Mouse (Mus musculus): Measurements from ENCODE around the gene Rab22a. TPM values are rescaled to one million over a fixed set of nuclear protein-coding genes. Genes with fewer than 3 reads are reported as not detected.
A peak's percentile ranks its signal among the peaks of the same experiment; 100 is the strongest.

Rab22a gene
- total RNA-seq, 2 experiments from 2014 or later = 27.1 to 27.8 TPM

- DNase-seq = no peak
These were observed 62.8 kb downstream of the Rab22a start for GRCm38 (mm10) chr2:173722251-173722857.

DNA sequence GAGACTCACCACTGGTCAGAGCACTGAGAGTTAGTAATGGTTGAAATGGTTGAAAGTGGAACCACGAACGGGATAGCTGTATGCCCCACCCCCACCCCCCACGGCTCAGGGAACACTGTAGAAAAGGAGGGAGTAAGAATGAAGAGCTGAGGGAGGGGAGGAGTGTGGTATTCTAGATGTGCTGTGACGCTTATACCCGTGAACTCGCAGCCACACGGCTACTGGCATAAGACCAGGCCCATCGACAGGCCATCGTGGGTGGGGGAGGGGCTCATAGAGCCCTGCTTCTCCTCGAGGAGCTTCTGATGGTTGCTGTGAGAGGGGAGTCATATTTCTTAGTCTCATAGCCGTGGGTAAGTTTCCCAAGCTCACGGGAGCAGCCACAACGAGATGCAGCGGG is 64.8 kb downstream of the Rab22a start:
- DNase-seq = no peak

GRCm38 (mm10) chr2:173724940-173725807 is 65.6 kb downstream of the Rab22a start:
- DNase-seq = no peak

DNA sequence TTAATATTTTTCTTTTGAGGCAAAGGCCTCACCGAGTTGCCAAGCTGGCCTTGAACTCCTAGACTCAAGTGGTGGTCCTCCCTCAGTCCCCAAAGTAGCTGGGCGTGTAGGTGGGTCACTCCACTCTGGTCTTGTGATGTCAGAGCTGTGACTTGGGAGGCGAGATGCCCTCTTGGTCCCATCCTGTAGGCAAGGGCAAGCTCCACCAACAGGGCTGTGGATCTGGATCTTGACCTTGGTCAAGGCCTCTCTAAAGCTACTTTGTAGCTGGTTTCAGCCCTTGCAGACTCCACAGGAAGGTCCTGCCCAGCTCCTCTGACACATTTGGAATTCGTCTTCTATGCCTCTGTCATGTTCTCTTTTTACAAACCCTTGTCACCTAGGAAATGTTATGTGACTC is 66.3 kb downstream of the Rab22a start:
- DNase-seq = no peak

DNA sequence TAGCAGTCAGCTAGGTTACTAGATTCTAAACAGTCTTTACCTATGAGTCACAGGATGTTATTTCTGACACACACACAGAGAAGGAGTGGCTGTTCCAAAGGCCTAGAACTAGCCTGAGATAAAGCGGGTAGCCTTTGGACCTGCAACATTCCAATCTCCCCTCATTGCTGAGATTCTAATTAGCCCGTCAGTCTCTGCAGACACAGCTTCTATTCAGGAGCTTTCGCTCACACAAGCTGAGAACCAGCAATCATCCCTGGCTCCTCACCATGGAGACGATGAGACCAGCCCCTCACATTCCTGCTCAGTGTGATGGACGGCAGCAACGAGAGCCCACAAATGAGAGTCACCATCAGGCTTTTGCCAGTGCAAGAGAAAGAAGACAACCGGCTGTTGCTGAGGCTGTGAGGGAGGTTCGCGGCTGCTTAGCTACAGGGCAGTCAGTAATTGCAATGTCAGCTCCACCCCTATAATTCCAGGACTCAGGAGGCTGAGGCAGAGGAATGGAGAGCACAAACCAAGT is 70.9 kb downstream of the Rab22a start:
- DNase-seq = peak in 1 of 2 experiments; percentile 31

DNA sequence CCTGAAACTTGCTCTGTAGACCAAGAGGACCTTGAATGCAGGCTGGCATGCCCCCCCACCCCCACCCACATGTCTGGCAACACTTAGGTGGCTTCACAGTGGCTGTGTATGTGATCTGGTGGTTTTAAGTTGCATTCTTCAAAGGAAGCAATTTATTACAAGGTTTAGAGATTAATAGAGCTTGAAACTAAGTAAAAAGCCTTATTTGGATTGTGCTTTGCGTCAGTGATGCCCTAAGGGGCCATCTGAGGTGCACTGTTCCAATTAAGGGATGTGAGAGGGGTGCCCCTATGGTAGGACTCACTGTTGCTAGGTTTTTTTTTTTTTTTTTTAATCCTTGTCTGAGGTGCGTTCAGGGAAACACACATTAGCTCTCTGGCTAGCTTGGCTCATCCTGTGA is 74.9 kb downstream of the Rab22a start:
- DNase-seq = no peak

DNA sequence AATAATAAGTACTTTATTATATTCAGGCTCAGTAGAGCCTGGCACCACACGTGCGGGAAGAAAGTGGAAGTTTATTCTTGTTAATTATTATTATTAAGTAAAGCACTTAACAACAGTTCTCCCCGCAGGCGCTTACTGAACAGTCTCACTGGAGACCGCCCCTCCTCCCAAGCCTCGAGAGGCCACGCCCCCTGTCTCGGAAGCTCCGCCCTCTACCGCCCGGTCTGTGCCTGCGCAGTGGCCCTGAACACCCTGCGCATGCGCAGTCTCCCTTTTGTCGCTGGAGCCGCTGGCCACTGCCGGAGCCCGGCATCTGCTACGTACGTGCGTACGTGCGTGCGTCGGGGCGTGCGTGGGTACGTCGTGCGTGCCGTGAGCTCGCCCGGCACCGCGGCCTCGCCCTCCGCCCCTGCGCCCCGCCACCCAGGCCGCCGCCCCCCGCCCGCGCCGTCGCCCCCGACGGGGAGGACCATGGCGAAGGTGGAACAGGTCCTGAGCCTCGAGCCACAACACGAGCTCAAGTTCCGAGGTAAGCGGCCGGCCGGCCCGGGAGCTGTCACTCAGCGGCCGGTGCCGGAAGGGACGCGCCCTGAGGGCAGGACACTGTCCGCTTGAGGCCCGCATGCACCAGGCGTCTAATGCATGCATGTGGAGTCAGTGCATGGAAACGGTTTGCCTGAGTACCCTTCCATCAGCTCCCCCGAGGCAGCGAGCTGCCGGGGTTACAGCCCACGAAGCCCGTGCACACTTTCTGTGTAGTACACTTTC is 77.8 kb downstream of the Rab22a start, which contains the start of gene Vapb:
TSS of gene Vapb (plus strand) at position 290 of the 768 bp plus-strand sequence.
- DNase-seq = peak; percentile 99

DNA sequence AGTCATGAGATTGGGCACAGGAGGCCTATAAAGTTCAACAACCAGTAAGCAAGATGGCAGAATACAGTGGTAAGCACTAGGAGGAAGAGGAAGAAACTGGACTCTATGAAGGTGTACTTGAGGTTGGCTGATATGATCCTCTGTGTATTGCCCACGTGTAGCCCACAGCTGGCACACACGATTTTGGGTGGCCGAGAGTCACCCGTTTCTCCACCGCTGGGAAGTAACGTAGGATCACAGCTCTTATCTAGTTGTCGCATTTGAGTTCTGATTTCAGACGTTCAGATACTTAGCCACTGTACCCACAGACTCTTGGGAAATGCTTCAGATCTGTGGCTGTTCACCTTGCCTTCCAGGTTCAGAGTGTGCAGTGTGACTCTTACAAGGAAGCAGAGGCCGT is 78.7 kb downstream of the Rab22a start:
- DNase-seq = no peak

GRCm38 (mm10) chr2:173739107-173739506 is 79.5 kb downstream of the Rab22a start:
- DNase-seq = no peak

- DNase-seq = no peak
These were observed 82.5 kb downstream of the Rab22a start for GRCm38 (mm10) chr2:173742090-173742489.

DNA sequence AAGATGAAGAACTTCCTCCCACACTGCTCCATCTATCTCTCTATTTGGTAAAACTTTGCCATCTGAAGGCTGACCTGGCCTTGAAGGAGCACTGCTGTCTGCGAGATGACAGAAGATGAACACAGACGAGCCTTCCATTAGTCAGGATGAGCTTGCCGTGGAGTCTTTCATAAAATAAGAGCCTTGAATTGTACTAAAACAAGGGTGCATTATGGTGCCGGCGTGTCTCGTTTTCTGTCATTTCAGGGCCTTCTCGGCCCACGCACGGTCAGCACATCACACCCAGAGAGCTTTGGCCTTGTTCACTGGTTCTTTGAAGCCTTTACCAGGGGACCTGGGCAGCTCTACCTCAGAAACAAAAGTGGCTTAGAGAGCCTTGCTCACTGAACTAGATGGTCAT is 83.2 kb downstream of the Rab22a start:
- DNase-seq = no peak

DNA sequence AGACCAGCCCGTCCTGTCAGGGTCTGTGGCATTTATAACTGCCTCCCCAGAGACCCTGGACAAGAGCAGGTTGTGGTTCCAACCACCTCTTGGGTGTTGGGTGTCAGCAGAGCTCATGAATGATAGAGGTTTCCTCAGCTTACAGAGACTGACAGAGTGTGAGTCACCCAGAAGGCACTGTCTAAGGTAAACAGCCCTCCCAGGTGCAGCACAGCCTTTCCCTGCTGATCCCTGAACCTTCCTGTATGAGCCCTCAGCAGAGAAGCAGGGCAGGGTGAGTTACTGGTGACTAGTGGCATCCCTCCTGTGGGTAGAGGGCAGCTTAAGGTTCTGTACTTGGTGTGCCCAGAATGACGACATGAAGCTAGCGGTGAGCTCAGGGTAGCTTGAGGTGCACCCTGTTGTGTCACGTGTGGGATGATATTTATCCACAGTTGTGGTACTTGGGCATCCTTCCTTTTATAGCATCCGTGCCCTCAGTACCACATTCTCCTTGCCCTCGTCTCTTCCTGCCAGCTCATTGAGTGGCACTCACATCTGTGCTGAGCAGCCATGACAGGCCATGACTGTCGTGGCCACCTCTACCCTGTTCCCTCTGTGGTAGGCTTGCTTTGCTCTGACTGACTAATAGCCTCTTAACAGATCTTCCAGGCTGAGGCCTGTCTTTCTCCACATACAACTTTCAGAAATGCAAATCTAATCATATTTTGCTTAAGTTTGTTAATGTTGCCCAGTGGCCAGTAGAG is 84.7 kb downstream of the Rab22a start:
- no peak for DNase-seq

- DNase-seq = no peak
These were observed 89.5 kb downstream of the Rab22a start for GRCm38 (mm10) chr2:173748961-173749659.

DNA sequence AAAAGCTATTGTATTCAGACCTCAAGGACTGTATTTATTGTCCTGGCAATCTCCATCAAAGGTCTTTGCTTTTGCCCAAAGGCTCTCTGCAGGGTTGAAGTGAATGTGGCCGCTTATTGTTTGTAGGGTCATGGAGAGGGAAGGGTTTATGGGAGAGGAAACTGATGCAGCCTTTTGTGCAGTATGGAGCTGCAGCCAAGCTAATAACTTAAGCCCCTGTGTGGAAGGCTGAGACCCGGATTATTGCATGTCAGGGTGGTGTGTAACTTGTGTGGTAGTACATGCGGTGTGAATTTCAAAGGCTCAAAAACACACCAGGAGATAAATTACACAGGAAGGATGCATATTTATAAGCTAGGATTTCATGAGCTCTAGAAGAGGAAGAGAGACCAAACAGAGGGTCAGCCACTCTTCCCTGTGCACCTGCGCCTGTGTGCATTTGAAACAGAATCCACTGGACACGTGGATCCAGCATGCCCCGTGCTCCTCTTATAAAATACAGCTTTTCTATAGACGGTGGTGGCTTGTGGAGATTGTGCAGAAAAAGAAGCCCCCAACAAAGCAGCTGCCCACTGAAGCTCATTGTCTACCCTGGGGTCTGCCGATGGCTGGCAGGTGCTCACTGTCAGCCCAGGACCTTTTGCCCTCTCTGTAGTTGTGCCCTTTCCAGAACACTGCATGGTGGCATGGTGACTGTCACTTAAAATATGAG is 96.0 kb downstream of the Rab22a start:
- DNase-seq = no peak

Small RNA genes lying within 50 kb of the gene (microRNA-seq; reads per million reads assigned to microRNA genes)
- 0 reads per million in 2 experiments for gene Mir6340

Other genes with a start within 250 kb of the Rab22a start
- not detected for gene 1700021F07Rik, start 137.2 kb upstream of the Rab22a start, total RNA-seq (2021)
- not detected for gene Ankrd60, start 81.4 kb upstream of the Rab22a start, total RNA-seq (2021)
- gene 1700010B08Rik, start 59.7 kb downstream of the Rab22a start, total RNA-seq (2021) = not detected
- gene Vapb, start 77.8 kb downstream of the Rab22a start, total RNA-seq (2021) = 100 to 1,000 TPM; 114 to 126 TPM